Mouse (Mus musculus): ENCODE data around the gene Gas1. TPM values are rescaled to one million over a fixed set of nuclear protein-coding genes. Genes with fewer than 3 reads are reported as not detected.

Gas1 gene
- total RNA-seq (2012; rRNA removed) = 1.9 and 3.0 TPM in 2 replicates

DNA sequence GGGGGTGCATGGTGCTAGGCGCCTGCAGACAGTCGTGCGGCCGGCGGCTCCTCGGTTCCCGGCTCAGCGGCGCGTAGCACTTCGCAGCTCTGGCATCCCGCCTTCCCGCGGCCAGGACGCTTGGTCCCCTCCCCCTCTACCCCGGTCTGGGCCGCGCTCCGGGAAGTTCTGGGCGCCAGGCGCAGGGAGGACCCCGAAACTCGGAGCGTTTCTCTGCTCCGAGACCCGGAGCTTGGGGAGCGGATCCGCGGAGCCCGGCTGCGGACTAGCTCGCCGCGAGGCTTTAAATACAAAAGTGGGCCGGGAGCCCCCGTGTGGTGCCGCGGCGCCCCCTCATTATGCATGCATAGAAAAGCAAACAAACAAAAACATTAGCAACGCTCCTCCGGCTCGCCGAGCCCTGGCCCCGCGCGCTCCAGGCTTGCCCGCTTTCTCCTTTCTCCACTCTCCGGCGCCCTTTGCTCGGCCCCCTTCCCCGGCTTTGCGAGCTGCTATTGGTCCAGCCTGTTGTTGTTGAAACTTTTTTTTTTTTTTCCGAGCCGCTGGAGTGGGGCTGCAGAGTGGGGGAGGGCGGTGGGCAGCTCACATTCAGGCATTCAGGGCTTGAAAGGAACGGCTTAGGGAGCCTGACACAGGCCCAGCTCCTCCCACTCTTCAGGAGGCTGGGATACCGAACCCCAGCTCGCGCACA lies at the start of gene Gas1:
TSS of gene Gas1 (minus strand) at position 260 of the 691 bp plus-strand sequence.
- DNase-seq (ENCODE audit: low read depth, low spot score) = peak; percentile 85
- peaks cover 3 to 4% of the 10 kb centered on the region in 2 experiments; a peak in 2 of 4 replicates for H3K4me1 ChIP-seq (ENCODE audit: control insufficient read depth in 2 of 2, insufficient read depth in 2 of 2, low read length in 2 of 2, poor library complexity in 1 of 2)
- H3K4me3 ChIP-seq (ENCODE audit: insufficient read depth in 1 of 2, low read depth in 1 of 2, low read length in 2 of 2, poor library complexity in 1 of 2, severe bottlenecking in 1 of 2) = peak within 1 kb of the TSS; percentile 76 to 95
- TF ChIP-seq ZNF384 (IDR thresholded peaks at IDR 0.05; ENCODE audit: low read depth, low read length) = peak; percentile 99
- no peak for TF ChIP-seq HCFC1 (IDR thresholded peaks at IDR 0.05; ENCODE audit: borderline replicate concordance, insufficient read depth, low read length)
- no peaks in the 10 kb centered on the region for H3K9me3 ChIP-seq (ENCODE audit: control insufficient read depth, insufficient read depth, low read depth, low read length)
- H3K36me3 ChIP-seq (ENCODE audit: control insufficient read depth, insufficient read depth, low read length, poor library complexity, severe bottlenecking) = no peaks in the 10 kb centered on the region
- in situ Hi-C loops (cut with MboI; ENCODE audit: low sequenced_read_pairs in 2 of 2, unreplicated experiment in 2 of 2) = no loop called here
- peak within 1 kb of the TSS; percentile 81 for H3K9ac ChIP-seq (ENCODE audit: insufficient read depth, low read depth, low read length, poor library complexity, severe bottlenecking)
- H3K27ac ChIP-seq (ENCODE audit: insufficient read depth, low read depth, low read length, poor library complexity, severe bottlenecking) = no peak within 1 kb of the TSS

DNA sequence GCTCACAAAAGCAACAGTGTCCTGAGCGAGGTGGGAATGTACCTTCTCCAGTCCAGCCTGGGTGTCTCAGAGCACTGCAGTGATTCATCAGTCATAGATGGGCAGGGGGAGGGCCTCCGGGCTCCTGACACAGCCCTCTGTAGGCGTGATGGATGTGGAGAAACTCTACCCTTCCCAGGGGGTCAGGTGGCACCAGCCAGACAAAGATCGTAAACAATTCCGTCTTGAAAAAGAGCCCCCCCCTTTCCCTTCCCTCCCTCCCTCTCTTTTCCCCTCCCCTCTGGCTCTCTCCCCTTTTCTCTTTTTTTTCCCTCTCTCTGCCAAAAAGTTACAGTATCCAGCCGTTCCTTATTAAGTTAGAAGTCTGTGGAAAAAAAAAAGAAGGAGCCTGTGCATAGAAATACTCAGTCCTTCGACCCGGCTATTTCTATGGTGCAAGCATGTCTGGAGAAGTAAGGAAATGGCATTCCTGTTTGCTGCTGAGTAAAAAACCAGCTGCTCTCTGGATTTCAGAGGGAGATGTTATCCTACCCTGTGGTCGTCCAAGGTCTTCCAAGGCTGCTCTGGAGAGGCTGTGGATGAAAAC lies 49.2 kb upstream of the Gas1 start:
- Histone ChIP-seq H3K9ac (ENCODE audit: insufficient read depth, low read depth, low read length, poor library complexity, severe bottlenecking) (no peak overlapping the region), H3K27ac (ENCODE audit: insufficient read depth, low read depth, low read length, poor library complexity, severe bottlenecking) (no peak overlapping the region), H3K36me3 (ENCODE audit: control insufficient read depth, insufficient read depth, low read length, poor library complexity, severe bottlenecking) (no peaks in the 10 kb centered on the region), H3K4me3 (ENCODE audit: insufficient read depth in 1 of 2, low read depth in 1 of 2, low read length in 2 of 2, poor library complexity in 1 of 2, severe bottlenecking in 1 of 2) (no peak overlapping the region), H3K4me1 (ENCODE audit: control insufficient read depth in 2 of 2, insufficient read depth in 2 of 2, low read length in 2 of 2, poor library complexity in 1 of 2) (no peaks in the 10 kb centered on the region), H3K9me3 (ENCODE audit: control insufficient read depth, insufficient read depth, low read depth, low read length) (no peaks in the 10 kb centered on the region)
- in situ Hi-C loops (cut with MboI; ENCODE audit: low sequenced_read_pairs in 2 of 2, unreplicated experiment in 2 of 2) = no loop called here
- no peak for DNase-seq (ENCODE audit: low read depth, low spot score)
- TF ChIP-seq CHD2 (IDR thresholded peaks at IDR 0.05; ENCODE audit: low read depth, low read length) (no peak), HCFC1 (IDR thresholded peaks at IDR 0.05; ENCODE audit: borderline replicate concordance, insufficient read depth, low read length) (no peak), MAFK (IDR thresholded peaks at IDR 0.05; ENCODE audit: insufficient read depth, low read depth, low read length) (no peak), ZC3H11A (IDR thresholded peaks at IDR 0.05; ENCODE audit: borderline replicate concordance, low read depth, low read length) (no peak), ZNF384 (IDR thresholded peaks at IDR 0.05; ENCODE audit: low read depth, low read length) (no peak)

DNA sequence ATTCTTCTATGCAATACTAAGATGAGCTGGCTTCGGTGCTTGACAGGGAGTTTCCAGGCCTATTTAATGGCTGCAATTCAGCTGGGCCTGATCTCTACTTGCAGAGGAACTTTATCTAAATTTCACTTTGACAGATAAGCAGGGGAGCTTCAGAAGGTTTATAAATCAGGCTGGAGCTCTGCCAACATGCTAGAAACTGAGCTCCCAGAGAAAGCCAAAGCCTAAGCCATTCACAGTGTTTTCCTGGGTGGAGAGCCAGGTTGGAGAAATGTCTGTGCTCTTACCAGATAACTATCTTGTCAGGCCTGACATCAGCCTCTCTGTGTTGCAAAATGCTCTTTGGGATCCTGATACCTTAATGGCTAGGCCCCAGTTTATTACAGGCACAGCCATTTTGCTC lies 48.6 kb upstream of the Gas1 start:
- Histone ChIP-seq H3K4me1 (ENCODE audit: control insufficient read depth in 2 of 2, insufficient read depth in 2 of 2, low read length in 2 of 2, poor library complexity in 1 of 2) (no peaks in the 10 kb centered on the region), H3K9me3 (ENCODE audit: control insufficient read depth, insufficient read depth, low read depth, low read length) (no peaks in the 10 kb centered on the region), H3K36me3 (ENCODE audit: control insufficient read depth, insufficient read depth, low read length, poor library complexity, severe bottlenecking) (no peaks in the 10 kb centered on the region), H3K27ac (ENCODE audit: insufficient read depth, low read depth, low read length, poor library complexity, severe bottlenecking) (no peak overlapping the region), H3K9ac (ENCODE audit: insufficient read depth, low read depth, low read length, poor library complexity, severe bottlenecking) (no peak overlapping the region), H3K4me3 (ENCODE audit: insufficient read depth in 1 of 2, low read depth in 1 of 2, low read length in 2 of 2, poor library complexity in 1 of 2, severe bottlenecking in 1 of 2) (no peak overlapping the region)
- TF ChIP-seq CHD2 (IDR thresholded peaks at IDR 0.05; ENCODE audit: low read depth, low read length) (no peak), ZC3H11A (IDR thresholded peaks at IDR 0.05; ENCODE audit: borderline replicate concordance, low read depth, low read length) (no peak), ZNF384 (IDR thresholded peaks at IDR 0.05; ENCODE audit: low read depth, low read length) (no peak), HCFC1 (IDR thresholded peaks at IDR 0.05; ENCODE audit: borderline replicate concordance, insufficient read depth, low read length) (no peak), MAFK (IDR thresholded peaks at IDR 0.05; ENCODE audit: insufficient read depth, low read depth, low read length) (no peak)
- in situ Hi-C loops (cut with MboI; ENCODE audit: low sequenced_read_pairs in 2 of 2, unreplicated experiment in 2 of 2) = no loop called here
- no peak for DNase-seq (ENCODE audit: low read depth, low spot score)

DNA sequence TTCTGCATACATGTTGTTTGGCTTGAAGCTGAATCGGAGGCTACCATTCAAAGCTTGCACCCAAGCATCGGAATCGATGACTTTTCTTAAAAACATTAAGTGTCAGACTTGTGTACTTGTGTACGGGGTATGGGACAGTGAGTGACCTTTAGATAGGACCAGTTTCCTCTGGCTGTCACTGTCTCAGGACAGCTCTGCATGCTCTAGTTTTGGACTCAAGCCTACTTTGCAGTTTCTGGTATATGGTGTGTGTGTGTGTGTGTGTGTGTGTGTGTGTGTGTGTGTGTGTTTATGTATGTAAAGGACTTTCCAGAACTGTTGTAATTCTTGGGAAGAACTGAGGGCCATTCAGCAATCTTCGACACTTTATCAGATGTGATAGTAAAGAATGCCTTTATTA lies 48.1 kb upstream of the Gas1 start:
- no peak for TF ChIP-seq CHD2 (IDR thresholded peaks at IDR 0.05; ENCODE audit: low read depth, low read length)
- no peak for TF ChIP-seq HCFC1 (IDR thresholded peaks at IDR 0.05; ENCODE audit: borderline replicate concordance, insufficient read depth, low read length)
- no peak for TF ChIP-seq ZC3H11A (IDR thresholded peaks at IDR 0.05; ENCODE audit: borderline replicate concordance, low read depth, low read length)
- no peak for TF ChIP-seq MAFK (IDR thresholded peaks at IDR 0.05; ENCODE audit: insufficient read depth, low read depth, low read length)
- TF ChIP-seq ZNF384 (IDR thresholded peaks at IDR 0.05; ENCODE audit: low read depth, low read length) = no peak
- Histone ChIP-seq H3K27ac (ENCODE audit: insufficient read depth, low read depth, low read length, poor library complexity, severe bottlenecking) (no peak overlapping the region), H3K36me3 (ENCODE audit: control insufficient read depth, insufficient read depth, low read length, poor library complexity, severe bottlenecking) (no peaks in the 10 kb centered on the region), H3K4me1 (ENCODE audit: control insufficient read depth in 2 of 2, insufficient read depth in 2 of 2, low read length in 2 of 2, poor library complexity in 1 of 2) (no peaks in the 10 kb centered on the region), H3K4me3 (ENCODE audit: insufficient read depth in 1 of 2, low read depth in 1 of 2, low read length in 2 of 2, poor library complexity in 1 of 2, severe bottlenecking in 1 of 2) (no peak overlapping the region), H3K9ac (ENCODE audit: insufficient read depth, low read depth, low read length, poor library complexity, severe bottlenecking) (no peak overlapping the region), H3K9me3 (ENCODE audit: control insufficient read depth, insufficient read depth, low read depth, low read length) (no peaks in the 10 kb centered on the region)
- in situ Hi-C loops (cut with MboI; ENCODE audit: low sequenced_read_pairs in 2 of 2, unreplicated experiment in 2 of 2) = no loop called here
- no peak for DNase-seq (ENCODE audit: low read depth, low spot score)
